Mouse (Mus musculus): ENCODE data around the gene Fam45a.
A peak's percentile ranks its signal among the peaks of the same experiment; 100 is the strongest.
"Not testable (repeated sequence)": the region's sequence is repeated elsewhere in the genome, so short reads cannot be mapped to it uniquely, and the experiment has no call there.

Fam45a gene

DNA sequence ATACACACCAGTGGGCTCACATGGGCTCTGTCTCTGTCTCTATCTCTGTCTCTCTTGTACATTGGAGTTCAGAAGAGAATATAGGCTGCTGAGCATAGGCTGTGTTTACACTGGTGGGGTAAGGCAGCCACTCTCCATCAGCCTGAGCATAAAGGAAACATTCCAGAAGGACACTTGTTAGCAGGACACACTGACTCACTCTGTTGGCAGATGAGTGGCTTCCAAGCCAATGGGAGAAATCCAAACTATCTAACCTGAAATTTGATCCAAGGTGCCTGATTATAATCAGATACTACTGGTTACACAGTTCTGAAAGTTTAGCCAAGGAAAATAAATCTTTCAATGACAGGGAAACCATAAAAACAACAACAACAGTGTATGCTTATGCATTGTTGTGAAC lies 34.3 kb downstream of the Fam45a start:
- DNase-seq (ENCODE audit: low spot score): no peak

GRCm38 (mm10) chr19:60860868-60861700 lies 49.7 kb downstream of the Fam45a start, which contains the start of gene Sfxn4:
Sfxn4 (minus strand) TSS chr19:60861479.
- DNase-seq (ENCODE audit: low spot score): peak; percentile 91

DNA sequence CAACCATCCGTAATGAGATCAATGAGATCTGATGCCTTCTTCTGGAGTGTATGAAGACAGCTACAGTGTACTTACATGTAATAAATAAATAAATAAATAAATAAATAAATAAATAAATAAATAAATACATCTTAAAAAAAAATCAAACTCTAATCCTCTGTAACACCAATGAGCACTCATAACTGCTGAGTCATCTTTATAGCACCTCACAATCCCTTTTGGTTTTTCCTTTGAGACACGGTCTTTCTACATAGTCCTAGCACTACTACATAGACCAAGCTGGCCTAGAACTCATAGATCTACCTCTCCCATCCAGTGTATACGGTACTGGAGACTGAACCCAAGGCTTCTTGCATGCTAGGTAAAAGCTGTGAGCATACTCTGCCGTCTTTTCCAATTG lies 54.8 kb downstream of the Fam45a start:
- DNase-seq (ENCODE audit: low spot score): not testable (repeated sequence)

DNA sequence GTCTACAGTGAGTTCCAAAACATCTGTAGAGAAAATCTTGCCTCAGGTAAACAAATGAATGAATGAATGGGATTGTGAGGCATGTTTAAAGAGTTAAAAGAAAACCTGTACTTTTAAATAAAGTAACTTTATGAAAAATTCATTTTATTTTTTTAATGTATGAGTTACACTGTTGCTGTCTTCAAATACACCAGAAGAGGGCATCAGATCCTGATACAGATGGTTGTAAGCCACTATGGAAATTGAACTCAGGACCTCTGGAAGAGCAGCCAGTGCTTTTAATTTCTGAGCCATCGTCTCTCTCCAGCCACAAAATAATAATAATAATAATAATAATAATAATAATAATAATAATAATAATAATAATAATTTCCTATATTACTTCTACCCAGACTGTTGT lies 59.1 kb downstream of the Fam45a start:
- no peak for DNase-seq (ENCODE audit: low spot score)

GRCm38 (mm10) chr19:60871366-60871765 lies 60.0 kb downstream of the Fam45a start:
- no peak for DNase-seq (ENCODE audit: low spot score)

DNA sequence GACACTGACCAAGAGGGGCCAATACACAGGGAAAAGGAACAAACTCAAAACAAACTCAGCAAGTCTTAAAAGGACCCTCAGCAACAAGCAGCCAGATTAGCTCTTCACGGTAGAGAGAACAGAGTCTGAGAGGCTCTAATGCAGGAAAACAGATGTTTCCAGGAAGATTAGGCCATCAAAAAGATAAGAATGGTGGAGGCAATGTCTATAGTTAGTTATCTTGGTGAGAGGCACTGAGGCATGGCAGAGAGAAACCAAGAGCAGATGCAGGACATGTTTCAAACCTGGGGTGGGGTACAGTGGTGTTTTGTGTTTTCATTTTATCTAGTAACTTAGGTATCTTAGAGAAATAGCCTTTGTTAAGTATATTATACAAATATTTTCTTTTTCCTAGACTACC lies 60.9 kb downstream of the Fam45a start:
- DNase-seq (ENCODE audit: low spot score): no peak

DNA sequence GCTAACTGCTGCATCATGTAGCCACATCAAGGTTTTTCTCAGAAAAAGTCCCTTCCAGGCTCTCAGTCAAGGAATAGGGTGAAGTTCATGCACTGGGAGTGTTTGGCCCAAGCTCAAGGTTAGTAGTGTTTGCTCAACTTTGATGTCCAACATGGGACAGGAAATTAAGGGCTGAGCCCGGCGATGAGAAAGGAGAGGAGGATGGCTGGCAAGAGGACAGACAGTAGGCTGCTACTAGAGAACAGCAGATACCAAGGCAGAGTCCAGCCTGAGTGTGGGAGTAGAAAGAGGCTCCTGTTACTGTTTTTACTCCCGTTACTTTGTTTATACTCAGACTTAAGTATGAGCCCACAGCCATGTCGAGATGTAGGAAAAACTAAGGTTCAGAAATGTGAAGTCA lies 62.1 kb downstream of the Fam45a start:
- peak; percentile 67 for DNase-seq (ENCODE audit: low spot score)

- DNase-seq (ENCODE audit: low spot score): peak; percentile 98
These were observed 62.8 kb downstream of the Fam45a start, which contains the start of gene Prdx3 for GRCm38 (mm10) chr19:60874064-60874694. Prdx3 (minus strand) TSS chr19:60874556.

DNA sequence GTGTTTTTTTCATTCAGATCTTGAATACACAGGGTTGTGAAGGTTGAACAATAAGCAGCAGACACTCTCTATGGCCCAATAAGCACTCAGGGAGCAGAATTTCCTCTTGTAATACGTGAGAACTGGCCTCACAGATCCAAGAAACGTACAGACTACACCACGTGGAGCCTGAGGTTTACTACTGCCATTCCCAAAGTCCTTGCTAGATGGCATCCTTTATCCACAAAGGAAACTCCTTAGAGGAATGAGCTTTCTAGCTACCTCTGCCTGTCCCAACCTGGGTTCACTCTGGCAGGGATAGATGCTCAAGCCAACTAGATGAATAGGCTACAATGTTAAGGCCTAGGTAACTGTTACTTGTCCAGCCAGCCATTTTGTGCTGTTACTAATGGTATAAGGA lies 71.7 kb downstream of the Fam45a start:
- DNase-seq (ENCODE audit: low spot score): peak; percentile 46

All from testis, postnatal 10 days (tissue).